Comparison of ENCODE assay signal across 12 mouse cellular contexts in genomic region chr7:24861913-24862312, GRCm38 (mm10). TPM values are rescaled to one million over a fixed set of nuclear protein-coding genes. Genes with fewer than 3 reads are reported as not detected.
DNase-seq lines count a peak whose midpoint lies in the region; ATAC-seq and TF ChIP-seq lines count a peak whose summit lies in the region.
"Had no signal": no experiment of that assay in that cellular context is flagged by ENCODE, and none has a peak within 500 bp of the region (broad histone marks: within the 10 kb centered on the region; RNA-seq: fewer than 3 reads in every experiment).

Gene Gm9844, plus strand, starts transcription at chr7:24862213.

- no peak within 1 kb of the TSS for H3K27ac ChIP-seq in heart, embryonic 11.5 days (ENCODE audit: low read depth, low read length)
- H3K27ac ChIP-seq in limb, embryonic 14.5 days (replicated peaks; ENCODE audit: low read depth, low read length), result no peak within 1 kb of the TSS
- H3K27ac ChIP-seq in stomach, embryonic 16.5 days (ENCODE audit: low read length), result no peak within 1 kb of the TSS

- no peaks in the 10 kb centered on the region for H3K27me3 ChIP-seq in heart, embryonic 11.5 days (ENCODE audit: control insufficient read depth, insufficient read depth, low read length)
- no peaks in the 10 kb centered on the region for H3K27me3 ChIP-seq in limb, embryonic 14.5 days (ENCODE audit: control insufficient read depth, insufficient read depth, low read length)
- no peaks in the 10 kb centered on the region for H3K27me3 ChIP-seq in stomach, embryonic 16.5 days (ENCODE audit: control insufficient read depth, insufficient read depth, low read length)

- TF ChIP-seq POLR2A in limb, embryonic 14.5 days (IDR thresholded peaks at IDR 0.05; ENCODE audit: borderline replicate concordance, extremely low read depth, insufficient read depth, insufficient read length), result no peak

- 83% methylated on average over 7 of the region's 7 CpGs for WGBS in heart, embryonic 11.5 days (ENCODE audit: insufficient replicate concordance)
- WGBS in limb, embryonic 14.5 days, result 87% methylated on average over 7 of the region's 7 CpGs
- 87% methylated on average over 7 of the region's 7 CpGs for WGBS in stomach, embryonic 16.5 days

- H3K4me1 ChIP-seq in heart, embryonic 11.5 days (ENCODE audit: control insufficient read depth, insufficient read depth, low read length), result no peaks in the 10 kb centered on the region
- no peaks in the 10 kb centered on the region for H3K4me1 ChIP-seq in limb, embryonic 14.5 days (ENCODE audit: control insufficient read depth, insufficient read depth, low read length)
- no peaks in the 10 kb centered on the region for H3K4me1 ChIP-seq in stomach, embryonic 16.5 days (ENCODE audit: control insufficient read depth, insufficient read depth, low read length)

- DNase-seq in heart, adult 8-10 months (ENCODE audit: low spot score), result no peak
- DNase-seq in thymus, postnatal 0 days (ENCODE audit: low spot score), result no peak
- no peak for DNase-seq in thymus, adult 18-20 months
- DNase-seq in limb, embryonic 14.5 days (ENCODE audit: low spot score), result no peak
- DNase-seq in gastrocnemius, postnatal 36 days, result no peak
- DNase-seq in urinary bladder, adult 18-20 months (ENCODE audit: low spot score in 2 of 2), result no peak
- DNase-seq: cerebellum, adult 9-11 months; layer of hippocampus, adult 9-11 months; thymus, postnatal 25 days had no signal

- H3K36me3 ChIP-seq in heart, embryonic 11.5 days (ENCODE audit: control insufficient read depth, insufficient read depth, low read length), result no peaks in the 10 kb centered on the region
- no peaks in the 10 kb centered on the region for H3K36me3 ChIP-seq in limb, embryonic 14.5 days (ENCODE audit: control insufficient read depth, insufficient read depth, low read length)
- no peaks in the 10 kb centered on the region for H3K36me3 ChIP-seq in stomach, embryonic 16.5 days (ENCODE audit: control insufficient read depth, insufficient read depth, low read length)

- no peaks in the 10 kb centered on the region for H3K9me3 ChIP-seq in heart, embryonic 11.5 days (replicated peaks; ENCODE audit: control insufficient read depth, low read length)
- no peaks in the 10 kb centered on the region for H3K9me3 ChIP-seq in limb, embryonic 14.5 days (ENCODE audit: control insufficient read depth, low read length)
- no peaks in the 10 kb centered on the region for H3K9me3 ChIP-seq in stomach, embryonic 16.5 days (replicated peaks; ENCODE audit: control insufficient read depth, low read length)

- intact Hi-C loops in gastrocnemius, postnatal 36 days (cut with DNase I), result no loop called here

- no peak within 1 kb of the TSS for H3K4me2 ChIP-seq in heart, embryonic 11.5 days
- no peak within 1 kb of the TSS for H3K4me2 ChIP-seq in limb, embryonic 14.5 days (replicated peaks; ENCODE audit: low read depth, low read length, severe bottlenecking)
- no peak within 1 kb of the TSS for H3K4me2 ChIP-seq in stomach, embryonic 16.5 days (ENCODE audit: low read depth, low read length)

- no peak within 1 kb of the TSS for H3K9ac ChIP-seq in heart, embryonic 11.5 days (ENCODE audit: low read depth, low read length)
- no peak within 1 kb of the TSS for H3K9ac ChIP-seq in limb, embryonic 14.5 days (ENCODE audit: low read depth, low read length, severe bottlenecking)
- no peak within 1 kb of the TSS for H3K9ac ChIP-seq in stomach, embryonic 16.5 days (ENCODE audit: low read length)

- ATAC-seq in heart, embryonic 11.5 days (replicated peaks; ENCODE audit: insufficient number of reproducible peaks, low FRiP score, low TSS enrichment), result no peak
- ATAC-seq in limb, embryonic 14.5 days (ENCODE audit: low FRiP score, low read depth), result no peak
- no peak for ATAC-seq in stomach, embryonic 16.5 days (ENCODE audit: insufficient read depth, low FRiP score)

- H3K4me3 ChIP-seq in heart, embryonic 11.5 days (ENCODE audit: low read depth, low read length), result no peak within 1 kb of the TSS
- no peak within 1 kb of the TSS for H3K4me3 ChIP-seq in limb, embryonic 14.5 days (replicated peaks; ENCODE audit: low read length)
- no peak within 1 kb of the TSS for H3K4me3 ChIP-seq in stomach, embryonic 16.5 days (replicated peaks; ENCODE audit: low read length)

RNA-seq across cellular contexts. Expression of gene Gm9844, which starts in this region (rescaled TPM):
- 12.4 and 14.5 TPM in 2 replicates for polyA plus RNA-seq in heart, embryonic 11.5 days (2014; fragmentation: Nextera tagmentation; extraction: Ambion mirVana)
- total RNA-seq in heart, adult 8-10 months (2022), result not detected
- polyA plus RNA-seq in thymus, postnatal 0 days (2015; fragmentation: Nextera tagmentation; extraction: Ambion mirVana), result 12.1 and 19.0 TPM in 2 replicates
- polyA plus RNA-seq in limb, embryonic 14.5 days (2012; rRNA removed), result 14.4 and 17.1 TPM in 2 replicates
- 14.2 and 17.1 TPM in 2 replicates for polyA plus RNA-seq in limb, embryonic 14.5 days (2014; fragmentation: Nextera tagmentation; extraction: Ambion mirVana)
- 11.4 and 20.6 TPM in 2 replicates for polyA plus RNA-seq in stomach, embryonic 16.5 days (2015; fragmentation: Nextera tagmentation; extraction: Ambion mirVana)
- total RNA-seq in gastrocnemius, postnatal 36 days (2021), result not detected
- total RNA-seq: gastrocnemius, adult 18-20 months had no signal
